Mouse (Mus musculus) heart, adult 18-20 months (tissue): ENCODE measurements around the gene Cfap61. TPM values are rescaled to one million over a fixed set of nuclear protein-coding genes. Genes with fewer than 3 reads are reported as not detected.

Experiments
- DNase-seq, 2 experiments: peaks; one replicate each; pipeline ENCODE4 v3.0.0; 2021 to 2022; ENCODE audit warnings: mixed read lengths in 1 of 2
- total RNA-seq, 2 experiments: library from RNA; stranded (reverse); gene quantifications; 2 replicates each; pipeline ENCODE4 v1.2.3; 2021

The Cfap61 gene
- total RNA-seq, 2 experiments from 2014 or later = 0.37 to 1.2 TPM

DNA sequence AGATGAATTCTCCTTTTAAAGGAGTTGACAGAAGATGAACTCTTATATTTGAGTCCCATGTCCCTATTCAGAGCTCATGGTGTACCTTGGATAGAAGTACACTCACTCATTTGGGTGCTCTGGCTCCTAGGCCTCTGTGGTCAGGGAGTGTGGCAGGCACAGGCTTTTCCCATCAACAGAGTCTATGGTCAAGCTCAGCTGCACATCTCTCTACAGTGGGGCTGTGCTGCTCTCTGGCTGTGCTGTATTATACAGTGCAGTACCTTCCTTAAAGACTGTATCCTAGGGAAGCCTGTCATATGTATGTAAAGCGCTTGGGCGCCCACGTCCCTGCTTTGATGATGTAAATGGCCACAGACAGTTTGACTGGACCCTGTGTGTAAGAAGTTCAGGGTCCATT lies 323.0 kb downstream of the Cfap61 start:
- no peak for DNase-seq

DNA sequence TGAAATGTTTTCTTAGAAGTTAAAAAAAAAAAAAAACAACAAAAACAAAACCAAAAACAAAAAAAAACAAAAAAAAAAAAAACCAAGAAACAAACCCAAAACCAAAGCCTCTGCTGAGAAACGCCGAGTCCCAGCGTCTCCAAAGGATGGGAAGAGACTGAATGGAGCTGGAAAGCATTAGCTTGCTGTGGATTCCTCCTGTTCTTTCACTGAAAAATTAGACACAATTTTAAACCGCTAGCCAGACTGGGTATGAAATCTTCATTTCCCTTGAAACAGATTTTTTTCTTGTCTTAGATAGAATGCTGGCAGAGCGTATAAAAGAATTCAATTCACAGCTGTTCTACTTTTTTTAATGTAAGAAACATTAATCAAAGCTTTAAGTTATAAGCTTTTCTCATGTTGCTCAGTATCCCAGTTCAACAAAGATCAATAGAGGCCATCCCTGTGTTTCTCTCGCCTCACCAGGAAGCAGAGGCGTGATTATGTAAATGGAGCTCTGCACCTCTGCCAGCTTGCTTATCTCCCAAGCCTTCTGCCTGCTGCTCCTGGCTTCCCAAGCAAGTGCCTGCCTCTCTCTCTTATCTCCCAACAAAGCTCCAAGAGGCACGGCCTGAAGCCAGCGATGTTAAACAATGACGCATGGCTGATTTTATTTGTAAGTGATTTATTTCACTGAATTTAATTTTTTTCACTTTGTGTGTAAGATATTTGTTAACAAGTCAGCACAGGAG lies 324.3 kb downstream of the Cfap61 start:
- peak; percentile 64 to 77 for DNase-seq

DNA sequence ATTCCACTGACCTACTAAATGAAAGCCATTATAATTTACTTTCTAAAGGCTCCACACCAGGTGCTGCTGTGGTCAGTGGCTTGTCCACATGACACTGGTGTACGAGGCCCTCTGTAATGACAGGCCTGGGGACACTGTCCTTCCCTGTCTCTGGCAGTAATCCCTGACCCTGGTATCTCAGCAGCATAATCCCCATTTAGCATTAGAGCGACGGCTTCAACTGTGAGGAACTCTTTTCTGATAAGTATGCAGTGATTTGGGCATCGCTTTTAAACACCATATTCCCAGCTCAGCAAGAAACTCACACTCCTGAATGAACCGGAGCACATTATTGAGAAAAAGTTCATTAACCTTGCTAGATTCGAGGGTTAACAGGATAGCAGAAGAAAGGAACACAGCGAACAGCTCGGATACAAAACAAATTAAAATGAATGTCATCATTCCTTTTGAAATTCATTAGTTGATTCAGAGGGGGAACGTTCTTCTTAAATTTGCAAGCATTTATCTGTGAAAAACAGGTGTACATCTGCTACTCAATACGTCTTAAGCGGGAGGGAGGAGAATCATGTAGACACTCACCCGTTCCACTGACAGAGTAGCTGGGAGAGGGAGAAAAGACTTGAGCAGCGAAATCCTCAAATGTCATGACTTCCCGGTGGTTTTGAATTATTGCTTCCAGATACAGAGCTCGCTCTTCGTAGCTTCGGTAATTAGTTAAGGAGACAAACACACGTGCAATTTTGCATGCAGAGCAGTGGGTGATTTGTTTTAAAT lies 325.4 kb downstream of the Cfap61 start:
- DNase-seq = peak in 1 of 2 experiments; percentile 12

DNA sequence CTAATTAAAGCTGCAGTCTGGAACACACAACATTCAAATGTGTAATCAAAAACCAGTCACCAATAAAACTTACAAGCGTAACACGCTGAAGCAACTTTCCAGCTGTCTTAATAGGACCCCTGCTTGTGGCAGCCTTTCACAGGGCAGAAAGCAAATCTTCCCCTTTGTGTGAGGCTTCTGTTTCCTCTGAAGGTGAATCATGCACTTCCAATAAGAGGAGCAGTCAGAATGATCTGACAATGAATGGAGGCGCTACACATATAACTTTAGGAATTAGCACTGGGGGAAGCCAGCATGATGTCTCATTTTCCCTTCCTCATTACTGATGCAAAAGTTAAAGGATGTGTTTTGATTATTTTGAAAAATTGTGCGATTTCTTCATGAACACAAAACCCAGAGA lies 326.6 kb downstream of the Cfap61 start:
- DNase-seq = no peak

DNA sequence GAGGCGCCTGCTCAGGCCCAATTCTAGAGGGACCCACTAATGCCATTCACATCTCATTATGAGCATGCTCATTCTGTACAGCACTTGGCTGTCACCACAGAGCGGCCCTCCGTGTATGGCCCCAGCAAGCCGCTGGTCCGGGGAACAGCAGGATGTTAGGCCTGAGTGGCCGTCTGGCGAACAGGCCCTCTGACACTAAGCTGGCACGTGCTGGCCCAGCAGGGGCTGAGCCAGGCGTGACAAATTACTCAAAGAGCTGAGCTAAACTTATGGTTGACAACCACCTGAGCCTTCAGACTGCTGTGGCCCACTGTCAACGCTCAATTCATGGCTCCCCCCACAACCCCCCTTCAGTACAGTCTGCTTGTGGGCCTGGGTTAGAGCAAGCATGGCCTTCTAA lies 327.6 kb downstream of the Cfap61 start:
- no peak for DNase-seq

DNA sequence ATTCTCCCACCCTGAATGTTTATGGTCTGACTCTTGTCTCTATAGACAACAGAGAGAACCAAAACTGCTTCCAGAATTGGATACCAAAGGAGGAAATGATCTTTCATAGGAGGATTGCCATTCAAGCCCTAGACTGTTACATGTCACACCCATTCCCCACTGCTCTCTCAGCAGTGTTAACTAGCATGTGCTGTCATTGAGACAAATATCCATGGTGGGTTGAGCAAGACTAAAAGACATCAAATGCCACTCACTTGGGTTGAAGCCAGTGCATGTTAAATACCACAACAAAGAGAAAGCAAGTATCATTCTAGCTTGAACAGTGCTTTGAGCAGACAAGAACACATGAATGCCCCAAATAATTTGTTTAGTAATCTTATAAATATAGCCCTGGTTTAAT lies 328.4 kb downstream of the Cfap61 start:
- DNase-seq = no peak

Other genes starting within 250 kb of the Cfap61 start
- gene Naa20, start 32.7 kb upstream of the Cfap61 start, total RNA-seq = 10 to 100 TPM; 82.5 to 82.7 TPM
- 10 to 100 TPM; 18.0 to 19.7 TPM for gene Crnkl1, start 230 bp downstream of the Cfap61 start, total RNA-seq